Mouse (Mus musculus) spleen, adult 12 weeks (tissue): ENCODE measurements around the gene Tarm1.

Experiments
- DNase-seq: peaks from one replicate; pipeline ENCODE4 v3.0.0; 2022; ENCODE audit warnings: low spot score

Gene Tarm1

GRCm38 (mm10) chr7:3502439-3502838 is at the start of gene Tarm1:
Gene Tarm1 (minus strand): TSS chr7:3502624.
- no peak for DNase-seq

- DNase-seq = no peak
These were observed 3.5 kb upstream of the Tarm1 start for GRCm38 (mm10) chr7:3505913-3506312.

GRCm38 (mm10) chr7:3500406-3500805 is 2.0 kb downstream of the Tarm1 start:
- DNase-seq = no peak

- no peak for DNase-seq
These were observed 20.3 kb downstream of the Tarm1 start for GRCm38 (mm10) chr7:3481948-3482608.

GRCm38 (mm10) chr7:3476728-3477127 is 25.7 kb downstream of the Tarm1 start:
- DNase-seq = no peak

GRCm38 (mm10) chr7:3474291-3475080 is 27.9 kb downstream of the Tarm1 start:
- no peak for DNase-seq

- no peak for DNase-seq
These were observed 29.6 kb downstream of the Tarm1 start for GRCm38 (mm10) chr7:3472774-3473173.

- DNase-seq = no peak
These were observed 33.8 kb downstream of the Tarm1 start for GRCm38 (mm10) chr7:3468614-3469013.

- DNase-seq = no peak
These were observed 39.1 kb downstream of the Tarm1 start for GRCm38 (mm10) chr7:3463306-3463705.

GRCm38 (mm10) chr7:3460261-3460660 is 42.2 kb downstream of the Tarm1 start:
- DNase-seq = no peak

GRCm38 (mm10) chr7:3457841-3458217 is 44.6 kb downstream of the Tarm1 start:
- DNase-seq = no peak

- no peak for DNase-seq
These were observed 45.1 kb downstream of the Tarm1 start for GRCm38 (mm10) chr7:3457111-3457840.

- DNase-seq = no peak
These were observed 48.8 kb downstream of the Tarm1 start for GRCm38 (mm10) chr7:3453486-3454183.

- DNase-seq = no peak
These were observed 49.5 kb downstream of the Tarm1 start for GRCm38 (mm10) chr7:3452821-3453485.

- DNase-seq = no peak
These were observed 51.3 kb downstream of the Tarm1 start for GRCm38 (mm10) chr7:3451161-3451560.

GRCm38 (mm10) chr7:3450671-3451070 is 51.8 kb downstream of the Tarm1 start:
- no peak for DNase-seq

GRCm38 (mm10) chr7:3448737-3449454 is 53.5 kb downstream of the Tarm1 start:
- peak; percentile 23 for DNase-seq

- DNase-seq = no peak
These were observed 55.4 kb downstream of the Tarm1 start for GRCm38 (mm10) chr7:3447026-3447425.

GRCm38 (mm10) chr7:3446584-3446983 is 55.8 kb downstream of the Tarm1 start:
- no peak for DNase-seq

GRCm38 (mm10) chr7:3444678-3445077 is 57.7 kb downstream of the Tarm1 start:
- DNase-seq = no peak

- no peak for DNase-seq
These were observed 59.9 kb downstream of the Tarm1 start for GRCm38 (mm10) chr7:3442476-3443062.
